Mouse (Mus musculus): ENCODE measurements around the gene Paqr5. TPM values are rescaled to one million over a fixed set of nuclear protein-coding genes. Genes with fewer than 3 reads are reported as not detected.

Paqr5 gene
- polyA plus RNA-seq, 1 experiment from 2014 or later, result 1.1 TPM

DNA sequence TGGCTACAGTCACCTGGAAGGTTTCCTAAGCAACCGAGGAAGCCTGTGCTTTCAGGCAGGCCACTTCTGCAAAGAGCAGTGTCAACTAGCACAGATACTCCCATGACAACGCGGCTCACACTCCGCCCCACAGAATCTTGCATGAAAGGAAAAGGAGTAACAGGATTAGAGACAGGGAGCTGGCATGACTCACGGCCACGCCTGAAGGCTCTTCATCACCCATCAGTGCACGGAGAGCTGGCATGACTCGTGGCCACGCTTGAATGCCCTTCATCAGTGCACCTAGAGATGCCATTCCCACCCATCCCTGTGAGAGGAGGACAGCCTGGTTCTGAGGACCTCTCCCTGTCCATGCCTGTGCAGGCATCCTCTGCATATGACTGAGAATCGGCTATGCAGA lies 59.3 kb downstream of the Paqr5 start:
- WGBS, result 86% methylated on average over 10 of the region's 10 CpGs
- H3K36me3 ChIP-seq, result no peaks in the 10 kb centered on the region
- H3K9me3 ChIP-seq (replicated peaks), result no peaks in the 10 kb centered on the region
- no peak for DNase-seq (ENCODE audit: low spot score)
- H3K4me3 ChIP-seq, result no peak overlapping the region
- peaks cover 18% of the 10 kb centered on the region for H3K4me1 ChIP-seq
- no peak overlapping the region for H3K27ac ChIP-seq
- H3K27me3 ChIP-seq (ENCODE audit: low read depth, poor library complexity, severe bottlenecking), result no peaks in the 10 kb centered on the region

DNA sequence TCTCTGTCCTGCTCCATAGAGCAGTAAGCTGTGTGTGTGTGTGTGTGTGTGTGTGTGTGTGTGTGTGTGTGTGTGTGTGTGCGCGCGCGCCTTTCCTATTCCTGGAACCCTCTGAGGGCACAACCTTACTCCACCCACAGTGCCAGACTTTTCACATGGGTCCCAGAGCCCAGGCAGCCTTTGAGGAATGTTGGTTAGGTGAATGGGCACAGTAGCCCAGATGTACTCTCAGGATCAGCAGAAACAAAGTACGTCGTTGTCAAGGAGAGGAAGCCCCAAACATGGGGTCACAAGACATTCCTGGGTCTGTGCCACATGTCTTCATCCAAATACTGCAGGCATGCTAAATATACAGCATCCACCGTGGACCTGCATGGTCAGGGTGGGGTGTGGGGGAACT lies 60.7 kb downstream of the Paqr5 start:
- H3K27ac ChIP-seq, result no peak overlapping the region
- no peaks in the 10 kb centered on the region for H3K27me3 ChIP-seq (ENCODE audit: low read depth, poor library complexity, severe bottlenecking)
- H3K4me3 ChIP-seq, result no peak overlapping the region
- no peaks in the 10 kb centered on the region for H3K36me3 ChIP-seq
- DNase-seq (ENCODE audit: low spot score), result no peak
- peaks cover 16% of the 10 kb centered on the region for H3K4me1 ChIP-seq
- WGBS, result 95% methylated on average over 7 of the region's 7 CpGs
- H3K9me3 ChIP-seq (replicated peaks), result no peaks in the 10 kb centered on the region

DNA sequence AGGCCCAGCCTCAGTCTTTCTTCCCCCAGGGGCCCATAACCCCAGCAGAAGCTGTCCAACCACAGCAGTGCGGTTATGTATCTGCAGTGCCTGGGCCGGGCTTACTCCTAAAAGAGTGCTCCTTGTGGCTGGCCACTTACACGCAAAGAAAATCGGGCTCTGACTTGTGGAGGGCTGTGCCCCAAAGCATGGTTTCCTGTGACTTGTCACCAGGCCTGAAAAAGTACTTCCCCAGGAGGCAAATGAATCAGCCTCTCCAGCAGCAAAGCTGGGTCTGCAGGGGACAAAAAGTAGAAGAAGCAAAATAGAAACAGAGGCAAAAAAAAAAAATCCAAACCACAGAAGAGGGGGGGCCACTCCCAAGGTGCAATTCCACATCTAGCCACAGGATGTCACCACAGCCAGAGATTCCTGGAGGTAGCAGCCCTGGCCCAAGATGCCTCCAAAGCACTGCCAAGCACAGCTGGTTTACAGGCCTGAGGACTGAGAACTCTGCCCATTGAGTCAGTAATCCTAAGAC lies 61.2 kb downstream of the Paqr5 start:
- DNase-seq (ENCODE audit: low spot score), result peak; percentile 73
- Histone ChIP-seq H3K36me3 (no peaks in the 10 kb centered on the region), H3K27ac (peak overlapping the region; percentile 66), H3K4me1 (peaks cover 21% of the 10 kb centered on the region), H3K9me3 (replicated peaks) (no peaks in the 10 kb centered on the region), H3K27me3 (ENCODE audit: low read depth, poor library complexity, severe bottlenecking) (no peaks in the 10 kb centered on the region), H3K4me3 (no peak overlapping the region)
- WGBS, result 48% methylated on average over 4 of the region's 4 CpGs

DNA sequence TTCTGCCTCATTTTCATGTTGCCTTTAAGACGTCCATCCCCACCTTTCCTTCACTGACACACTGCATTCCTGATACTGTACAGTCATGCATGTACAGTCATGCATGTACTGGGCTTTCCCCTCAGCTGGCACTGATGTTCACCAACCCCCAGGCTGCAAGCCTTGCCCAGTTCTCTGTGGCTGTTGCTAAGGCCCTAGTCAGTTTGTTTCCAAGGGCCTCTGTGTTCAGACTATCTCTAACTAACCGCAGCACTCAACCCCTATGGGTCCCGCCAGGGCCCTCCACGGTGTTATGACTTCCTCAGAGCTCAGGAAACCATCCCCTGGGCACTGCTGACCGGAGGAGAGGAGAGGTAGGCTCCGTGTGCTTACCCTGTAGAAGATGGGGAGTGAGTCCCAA lies 63.3 kb downstream of the Paqr5 start:
- whole genome bisulfite sequencing, result 84% methylated on average over 6 of the region's 6 CpGs
- DNase-seq (ENCODE audit: low spot score), result no peak
- Histone ChIP-seq H3K4me1 (peaks cover 22% of the 10 kb centered on the region), H3K36me3 (no peaks in the 10 kb centered on the region), H3K4me3 (no peak overlapping the region), H3K27ac (no peak overlapping the region), H3K27me3 (ENCODE audit: low read depth, poor library complexity, severe bottlenecking) (no peaks in the 10 kb centered on the region), H3K9me3 (replicated peaks) (no peaks in the 10 kb centered on the region)

DNA sequence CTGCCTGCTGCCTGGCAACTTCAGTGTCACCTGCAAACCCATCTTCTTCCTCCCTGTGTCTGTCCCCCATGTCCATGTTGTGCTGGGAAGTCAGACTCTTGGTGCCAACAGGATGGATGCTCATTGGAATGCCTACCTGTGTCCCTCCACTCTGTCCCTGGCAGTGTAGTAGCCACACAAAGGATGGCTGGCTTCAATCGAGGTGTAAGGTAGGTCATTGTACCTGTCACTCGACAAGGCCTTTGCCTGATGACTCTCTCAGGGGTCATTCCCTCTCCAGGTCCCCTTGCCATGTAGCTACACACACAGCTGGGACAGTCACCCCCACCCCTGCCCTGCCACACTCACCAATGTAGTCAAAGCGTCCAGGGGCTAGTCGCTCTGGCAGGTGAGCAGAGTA lies 65.5 kb downstream of the Paqr5 start:
- Histone ChIP-seq H3K9me3 (replicated peaks) (no peaks in the 10 kb centered on the region), H3K27ac (no peak overlapping the region), H3K27me3 (ENCODE audit: low read depth, poor library complexity, severe bottlenecking) (no peaks in the 10 kb centered on the region), H3K36me3 (no peaks in the 10 kb centered on the region), H3K4me3 (no peak overlapping the region), H3K4me1 (peaks cover 22% of the 10 kb centered on the region)
- DNase-seq (ENCODE audit: low spot score), result no peak
- WGBS, result 84% methylated on average over 4 of the region's 4 CpGs

DNA sequence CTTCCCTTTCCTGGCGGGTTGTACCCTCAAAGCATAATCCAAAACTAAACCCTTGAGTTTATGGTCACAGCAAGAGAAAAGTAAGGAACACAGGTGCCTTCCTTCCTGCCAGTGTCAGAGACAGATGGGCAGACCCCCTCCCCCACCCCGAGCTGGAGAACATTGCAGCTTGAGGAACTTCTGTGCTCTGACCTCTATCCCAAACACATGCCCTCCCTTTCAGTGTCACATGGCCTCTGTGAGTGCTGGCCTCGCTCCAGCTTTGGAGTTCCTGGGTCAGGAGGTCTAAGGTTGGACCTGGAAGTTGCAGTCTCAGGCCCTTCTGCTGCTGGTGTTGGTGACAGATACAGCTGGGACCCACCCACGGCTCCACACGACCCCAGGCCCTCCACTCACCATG lies 65.9 kb downstream of the Paqr5 start:
- Histone ChIP-seq H3K4me1 (peaks cover 19% of the 10 kb centered on the region), H3K9me3 (replicated peaks) (no peaks in the 10 kb centered on the region), H3K36me3 (no peaks in the 10 kb centered on the region), H3K4me3 (no peak overlapping the region), H3K27ac (no peak overlapping the region), H3K27me3 (ENCODE audit: low read depth, poor library complexity, severe bottlenecking) (no peaks in the 10 kb centered on the region)
- DNase-seq (ENCODE audit: low spot score), result no peak
- 63% methylated on average over 5 of the region's 5 CpGs for WGBS

DNA sequence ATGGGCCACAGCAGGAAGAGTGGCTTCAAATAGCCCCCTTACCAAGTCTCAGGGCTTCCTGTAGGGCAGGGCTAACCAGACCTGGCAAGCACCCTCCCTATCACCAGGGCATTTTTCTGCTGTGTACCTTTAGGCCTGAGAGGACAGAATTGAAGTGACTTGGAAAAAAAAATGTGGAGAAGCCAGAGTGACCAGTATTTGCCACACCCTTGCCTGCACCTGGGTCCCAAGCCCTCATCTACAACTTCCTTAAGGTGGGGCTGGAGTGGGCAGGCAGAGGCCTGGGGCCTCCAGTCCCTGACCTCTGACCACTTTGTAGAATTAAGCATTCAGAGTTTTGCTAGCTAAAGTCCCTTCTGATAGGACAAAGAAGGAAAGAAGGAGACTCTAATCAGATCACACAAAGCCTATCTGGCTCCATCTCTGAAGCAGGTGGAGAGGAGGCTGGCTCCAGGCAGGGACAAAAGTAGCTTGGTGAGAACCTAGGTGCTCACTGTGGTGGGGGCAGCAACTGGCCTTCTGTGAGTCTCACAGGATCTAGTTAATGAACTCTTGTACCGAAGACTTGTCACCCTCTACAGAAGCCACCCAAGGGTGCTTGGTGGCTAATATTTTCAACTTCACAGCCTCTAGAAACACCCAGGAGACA lies 66.6 kb downstream of the Paqr5 start:
- Histone ChIP-seq H3K4me3 (no peak overlapping the region), H3K9me3 (replicated peaks) (no peaks in the 10 kb centered on the region), H3K27me3 (ENCODE audit: low read depth, poor library complexity, severe bottlenecking) (no peaks in the 10 kb centered on the region), H3K36me3 (no peaks in the 10 kb centered on the region), H3K27ac (no peak overlapping the region), H3K4me1 (peaks cover 12% of the 10 kb centered on the region)
- DNase-seq (ENCODE audit: low spot score), result no peak
- WGBS, result 91% methylated on average over 1 of the region's 1 CpGs

DNA sequence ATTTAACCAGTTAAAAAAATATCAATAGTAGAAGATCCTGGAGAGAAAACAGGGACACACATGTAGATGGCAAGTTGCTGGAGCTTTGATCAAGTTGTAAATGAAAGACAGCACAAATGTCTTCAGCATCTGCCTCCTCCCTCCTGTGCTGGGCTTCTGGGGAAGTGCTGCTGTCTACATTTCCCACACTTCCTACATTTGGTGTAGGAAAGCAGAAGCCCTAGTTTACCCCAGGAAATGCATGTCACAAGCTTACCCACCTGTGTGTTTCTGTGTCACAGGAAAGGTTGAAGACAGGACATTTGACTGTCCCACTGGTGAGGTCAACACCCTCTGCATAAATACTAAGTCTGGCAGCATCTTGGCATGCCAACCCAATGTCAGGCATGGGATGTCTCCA lies 71.9 kb downstream of the Paqr5 start:
- Histone ChIP-seq H3K4me1 (0 out of 2 replicates have a peak, but pooled peaks cover 3% of the 10 kb centered on the region), H3K36me3 (0 out of 2 replicates have a peak, but pooled peaks cover 5% of the 10 kb centered on the region), H3K9me3 (replicated peaks) (no peaks in the 10 kb centered on the region), H3K4me3 (no peak overlapping the region), H3K27ac (no peak overlapping the region), H3K27me3 (ENCODE audit: low read depth, poor library complexity, severe bottlenecking) (no peaks in the 10 kb centered on the region)
- no peak for DNase-seq (ENCODE audit: low spot score)

DNA sequence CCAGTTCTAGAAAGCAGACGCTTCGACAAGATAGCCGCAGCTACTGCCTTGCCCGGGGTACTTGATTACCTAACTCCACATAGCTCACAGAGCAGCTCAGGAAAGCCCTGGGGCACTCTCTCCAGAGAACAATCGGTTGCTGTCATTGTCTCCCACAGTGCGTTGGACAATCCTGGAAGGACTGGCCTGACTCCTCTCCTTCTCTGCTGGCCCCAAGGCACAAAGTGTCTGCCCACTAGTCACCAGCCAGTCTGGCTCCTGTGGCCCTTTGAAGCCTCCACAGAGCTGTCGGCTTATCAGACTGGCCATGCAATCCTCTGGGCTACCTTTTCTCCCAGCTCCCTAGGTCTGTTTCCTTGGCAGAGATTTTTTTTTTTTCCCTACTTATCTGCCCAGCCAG lies 74.4 kb downstream of the Paqr5 start:
- peaks cover 15% of the 10 kb centered on the region for H3K4me1 ChIP-seq
- no peak overlapping the region for H3K4me3 ChIP-seq
- 67% methylated on average over 7 of the region's 7 CpGs for WGBS
- H3K27ac ChIP-seq, result no peak overlapping the region
- no peaks in the 10 kb centered on the region for H3K9me3 ChIP-seq (replicated peaks)
- no peak for DNase-seq (ENCODE audit: low spot score)
- 0 out of 2 replicates have a peak, but pooled peaks cover 5% of the 10 kb centered on the region for H3K36me3 ChIP-seq
- no peaks in the 10 kb centered on the region for H3K27me3 ChIP-seq (ENCODE audit: low read depth, poor library complexity, severe bottlenecking)

DNA sequence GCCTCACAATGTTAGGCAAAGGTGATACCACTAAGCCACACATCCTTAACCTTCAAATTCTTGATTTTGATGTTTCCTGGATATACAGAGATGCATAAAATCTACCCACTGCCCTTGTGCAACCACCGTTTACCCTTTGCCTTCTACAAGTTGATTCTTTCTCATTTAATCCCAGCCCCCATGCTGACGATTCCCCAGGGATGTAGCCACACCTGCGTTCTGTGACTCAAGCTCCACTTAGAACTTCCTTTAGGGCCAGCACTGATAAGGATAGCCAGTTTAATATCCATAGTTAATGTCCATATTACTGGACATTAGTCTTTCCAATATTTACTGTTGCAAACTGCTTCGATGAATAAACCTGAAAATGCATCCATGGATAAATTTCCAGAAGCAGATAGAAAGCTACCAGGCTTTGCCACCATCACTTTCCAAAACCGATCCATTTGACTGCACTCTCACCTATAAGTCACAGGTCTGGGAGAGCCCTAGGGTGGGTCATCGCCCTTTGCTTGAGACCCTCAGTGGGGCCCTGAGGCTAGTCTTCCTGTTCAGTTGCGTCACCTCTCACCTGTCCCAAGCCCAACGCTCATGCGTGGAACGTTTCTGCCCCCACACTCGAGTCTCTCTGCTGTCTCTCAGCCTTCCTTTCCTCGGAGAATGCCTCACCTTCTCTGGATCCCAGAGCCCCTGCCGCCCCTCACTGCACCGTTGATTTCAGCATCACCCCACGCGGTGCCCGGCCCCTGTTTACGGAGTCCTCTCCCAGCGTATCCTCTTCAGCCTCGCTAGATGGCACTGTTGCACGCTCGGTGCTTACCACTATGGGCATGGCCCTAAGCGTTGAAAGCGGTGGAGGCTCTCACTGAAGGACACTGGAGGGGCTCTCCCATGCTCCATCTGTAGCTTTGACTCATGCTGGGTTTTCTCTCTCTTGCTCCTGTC lies 79.0 kb downstream of the Paqr5 start:
- peak overlapping the region; percentile 94 for H3K4me3 ChIP-seq
- peak overlapping the region; percentile 95 for H3K27ac ChIP-seq
- H3K36me3 ChIP-seq, result peaks cover 24% of the 10 kb centered on the region
- no peaks in the 10 kb centered on the region for H3K27me3 ChIP-seq (ENCODE audit: low read depth, poor library complexity, severe bottlenecking)
- H3K4me1 ChIP-seq, result peaks cover 27% of the 10 kb centered on the region
- WGBS, result 10% methylated on average over 24 of the region's 24 CpGs
- peak; percentile 89 for DNase-seq (ENCODE audit: low spot score)
- H3K9me3 ChIP-seq (replicated peaks), result no peaks in the 10 kb centered on the region

DNA sequence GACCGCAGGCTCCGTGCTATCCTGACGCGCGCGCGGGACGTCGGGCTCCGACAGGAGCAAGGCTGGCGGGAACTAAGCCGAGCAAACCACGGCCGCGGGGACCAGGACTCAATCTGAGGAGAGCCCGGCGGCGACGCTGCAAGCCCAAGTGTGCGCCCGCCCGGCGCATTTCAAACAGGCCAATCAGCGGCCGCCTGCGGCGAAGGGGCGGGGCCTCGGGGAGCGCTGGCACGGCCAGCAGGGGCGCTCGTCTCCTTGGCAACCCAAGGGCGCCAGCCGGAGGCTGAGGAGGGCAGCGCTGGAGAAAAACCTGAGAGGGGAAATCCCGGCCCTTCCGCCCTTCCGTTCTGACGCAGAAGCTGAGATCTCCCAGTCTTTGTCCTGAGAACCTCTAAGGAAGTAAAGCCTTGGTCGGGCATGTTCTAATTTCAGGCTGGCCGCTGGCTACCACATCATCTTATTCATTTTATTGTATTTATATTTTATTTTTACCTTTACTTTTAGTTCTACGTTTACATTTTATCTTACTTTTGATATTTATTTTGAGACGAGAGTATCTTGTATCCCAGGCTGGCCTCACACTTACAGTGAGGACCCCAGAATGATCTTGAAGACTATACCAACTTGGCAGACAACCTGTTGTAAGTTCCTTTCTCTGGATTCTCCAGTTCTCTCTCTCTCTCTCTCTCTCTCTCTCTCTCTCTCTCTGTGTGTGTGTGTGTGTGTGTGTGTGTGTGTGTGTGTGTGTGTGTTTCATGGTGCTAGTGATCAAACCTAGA lies 79.8 kb downstream of the Paqr5 start, which contains the start of gene Kif23:
TSS of gene Kif23 (minus strand) at position 152 of the 779 bp plus-strand sequence.
- Histone ChIP-seq H3K27ac (peak within 1 kb of the TSS; percentile 95), H3K9me3 (replicated peaks) (no peaks in the 10 kb centered on the region), H3K4me3 (peak within 1 kb of the TSS; percentile 94), H3K4me1 (peaks cover 24% of the 10 kb centered on the region), H3K27me3 (ENCODE audit: low read depth, poor library complexity, severe bottlenecking) (no peaks in the 10 kb centered on the region), H3K36me3 (peaks cover 28% of the 10 kb centered on the region)
- WGBS, result under 1% methylated on average over 44 of the region's 44 CpGs
- DNase-seq (ENCODE audit: low spot score), result peak; percentile 99

DNA sequence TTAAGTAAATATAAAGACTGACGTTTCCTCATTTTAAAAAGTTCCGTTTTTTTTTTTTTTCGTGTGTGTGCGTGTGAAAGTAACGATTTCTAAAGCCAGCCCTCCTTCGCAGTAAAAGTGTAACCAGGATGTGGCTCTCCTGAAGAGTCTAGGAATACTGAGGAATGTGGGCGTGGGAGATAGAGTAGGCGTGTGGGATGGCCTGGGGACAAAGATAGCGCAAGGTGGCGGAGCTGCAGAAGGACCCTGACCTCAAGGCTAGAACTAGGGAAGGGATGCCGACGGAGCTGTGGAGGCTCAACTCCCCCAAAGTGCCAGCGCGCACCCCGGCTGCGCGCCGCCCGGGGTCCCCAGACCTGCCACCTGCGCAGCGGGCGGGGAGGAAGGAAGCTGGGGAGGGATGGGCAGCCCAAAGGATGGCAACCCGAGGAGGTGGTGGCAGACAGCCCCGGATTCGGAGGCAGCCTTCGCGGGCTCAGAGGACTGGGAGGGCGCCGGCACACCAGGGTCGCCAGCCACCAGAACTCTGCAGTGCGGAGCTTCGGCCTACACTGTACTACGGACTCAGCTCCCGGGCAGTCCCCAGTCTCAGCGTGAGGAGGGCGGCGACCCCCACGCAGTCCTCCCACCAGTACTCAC lies 80.6 kb downstream of the Paqr5 start:
- H3K9me3 ChIP-seq (replicated peaks), result no peaks in the 10 kb centered on the region
- under 1% methylated on average over 38 of the region's 38 CpGs for WGBS
- DNase-seq (ENCODE audit: low spot score), result no peak
- peaks cover 35% of the 10 kb centered on the region for H3K36me3 ChIP-seq
- no peaks in the 10 kb centered on the region for H3K27me3 ChIP-seq (ENCODE audit: low read depth, poor library complexity, severe bottlenecking)
- peak overlapping the region; percentile 94 for H3K4me3 ChIP-seq
- peaks cover 24% of the 10 kb centered on the region for H3K4me1 ChIP-seq
- H3K27ac ChIP-seq, result peak overlapping the region; percentile 95

Measured in limb, embryonic 10.5 days (tissue).